Mouse (Mus musculus) liver, embryonic 14.5 days (tissue): ENCODE results near the gene Olfr10. TPM values are rescaled to one million over a fixed set of nuclear protein-coding genes. Genes with fewer than 3 reads are reported as not detected.

Experiments
- ATAC-seq: fragments of 200-750 bp; cut with Nextera tagmentation; 2 replicates; pipeline ENCODE4 v1.8.0; 2017; ENCODE audit warnings: moderate number of reproducible peaks, mild to moderate bottlenecking, moderate library complexity; ENCODE audit not compliant: insufficient read depth
- DNase-seq, 3 experiments: peaks; one replicate each; pipeline ENCODE4 v3.0.0-alpha.2; 2012 to 2013; ENCODE audit warnings: low read depth in 3 of 3, low spot score in 3 of 3
- H3K27ac ChIP-seq: fragments of 300-500 bp; sonication (generic); 2 replicates; pipeline ENCODE4 v1.5.1; 2014; ENCODE audit warnings: moderate library complexity, mild to moderate bottlenecking, control low read depth, inconsistent platforms
- H3K27me3 ChIP-seq: fragments of 300-500 bp; sonication (generic); 2 replicates; pipeline ENCODE4 v1.6.1; 2014; ENCODE audit warnings: mild to moderate bottlenecking, low read length, moderate library complexity; ENCODE audit not compliant: control insufficient read depth, insufficient read depth
- H3K36me3 ChIP-seq: fragments of 300-500 bp; sonication (generic); replicated peaks from 2 replicates; pipeline ENCODE4 v1.6.1; 2014; ENCODE audit warnings: low read depth; ENCODE audit not compliant: control insufficient read depth, insufficient read depth
- H3K4me1 ChIP-seq, 2 experiments: fragments of 200-500 bp in 1 of 2; fragments of 300-500 bp in 1 of 2; sonication (generic) in 1 of 2; replicated peaks; 2 replicates each; pipeline ENCODE4 v1.6.1; 2012 to 2014; ENCODE audit warnings: antibody characterized with exemption in 1 of 2, inconsistent platforms in 1 of 2, low read length in 1 of 2; ENCODE audit not compliant: control insufficient read depth in 2 of 2, insufficient read depth in 2 of 2
- H3K4me2 ChIP-seq: fragments of 300-500 bp; sonication (generic); 2 replicates; pipeline ENCODE4 v1.6.1; 2014; ENCODE audit warnings: low read depth, mild to moderate bottlenecking, control low read depth, moderate library complexity
- H3K4me3 ChIP-seq, 2 experiments: fragments of 200-500 bp in 1 of 2; fragments of 300-500 bp in 1 of 2; sonication (generic) in 1 of 2; 2 replicates each; pipeline ENCODE4 v1.5.1; 2012 to 2014; ENCODE audit warnings: low read depth in 2 of 2, low read length in 2 of 2, mild to moderate bottlenecking in 2 of 2, control low read depth in 1 of 2, inconsistent platforms in 1 of 2, moderate library complexity in 1 of 2; ENCODE audit not compliant: insufficient read depth in 1 of 2
- H3K9ac ChIP-seq: fragments of 300-500 bp; sonication (generic); replicated peaks from 2 replicates; pipeline ENCODE4 v1.6.1; 2014; ENCODE audit warnings: mild to moderate bottlenecking, control low read depth, moderate library complexity
- H3K9me3 ChIP-seq: fragments of 300-500 bp; sonication (generic); 2 replicates; pipeline ENCODE4 v1.6.1; 2016; ENCODE audit warnings: low read length, mixed read lengths; ENCODE audit not compliant: control insufficient read depth
- CTCF ChIP-seq: IDR thresholded peaks from 2 replicates; pipeline ENCODE4 v1.5.1; 2016; ENCODE audit warnings: antibody characterized with exemption, low read depth, control low read depth
- EP300 ChIP-seq: IDR thresholded peaks from 2 replicates; pipeline ENCODE4 v1.6.1; 2016; ENCODE audit warnings: antibody characterized with exemption, low read depth
- WGBS: fragments of 180-500 bp; shearing (Covaris S2); extraction: QIAGEN DNeasy Blood & Tissue Kit; methylation state at CpG from one replicate; pipeline ENCODE4 v1.1.7; 2014; ENCODE audit not compliant: insufficient replicate concordance; 5-methylcytosine and 5-hydroxymethylcytosine counted together
- polyA plus RNA-seq, 2 experiments: library from polyadenylated mRNA; depleted of rRNA in 1 of 2; stranded (reverse) in 1 of 2; unstranded in 1 of 2; fragments of >200 nt; fragmentation: Nextera tagmentation in 1 of 2; extraction: Ambion mirVana in 1 of 2; gene quantifications; 2 replicates each; pipeline versions ENCODE4 v1.2.1 to v1.2.3; 2012 to 2014

The Olfr10 gene
- polyA plus RNA-seq (2012; rRNA removed) (not detected in 2 replicates), polyA plus RNA-seq (2014; fragmentation: Nextera tagmentation; extraction: Ambion mirVana) (not detected in 2 replicates)

DNA sequence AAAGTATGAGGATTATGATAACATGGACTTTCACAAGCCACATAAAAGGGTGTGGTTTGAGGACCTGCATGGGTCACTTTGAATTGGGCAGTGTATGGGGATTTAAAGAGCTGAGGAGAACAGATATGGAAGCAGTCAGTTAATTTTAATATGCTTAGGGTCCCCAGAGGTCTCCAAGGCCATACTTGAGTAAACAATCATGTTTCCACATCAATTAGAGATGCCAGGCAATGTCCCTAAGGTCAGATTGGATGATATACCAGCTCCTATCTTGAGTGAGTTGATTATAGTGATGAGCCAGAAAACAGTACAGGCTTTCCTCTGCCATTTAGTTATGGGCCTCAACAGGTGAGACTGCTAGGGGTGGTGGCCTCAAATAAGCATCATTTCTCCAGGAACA is at the start of gene Olfr10:
Olfr10 (plus strand) TSS at position 301 of the 400 bp plus-strand sequence.
- Histone ChIP-seq H3K4me3 (no peak within 1 kb of the TSS), H3K9ac (no peak within 1 kb of the TSS), H3K9me3 (no peaks in the 10 kb centered on the region), H3K4me2 (no peak within 1 kb of the TSS), H3K4me1 (no peaks in the 10 kb centered on the region), H3K36me3 (no peaks in the 10 kb centered on the region), H3K27ac (no peak within 1 kb of the TSS), H3K27me3 (no peaks in the 10 kb centered on the region)
- no peak for ATAC-seq
- TF ChIP-seq CTCF (no peak), EP300 (no peak)
- DNase-seq, result no peak

DNA sequence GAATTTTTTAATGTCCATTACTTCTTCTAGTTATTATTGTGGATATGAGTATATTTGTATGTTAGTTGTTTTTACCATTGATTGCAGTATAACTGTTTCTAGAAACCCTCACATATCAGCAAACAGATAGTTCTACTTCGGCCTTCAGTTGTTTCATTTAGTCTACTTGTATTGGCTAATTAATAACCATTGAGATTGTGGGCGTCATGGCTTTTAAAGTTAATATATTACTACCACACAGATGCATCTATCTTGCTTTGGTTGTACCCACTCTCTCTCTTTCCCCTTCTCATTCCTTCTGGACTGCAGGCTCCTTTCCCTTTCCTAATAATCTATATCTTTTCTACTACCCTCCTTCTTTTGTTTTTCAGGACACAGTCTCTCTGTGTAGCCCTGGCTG is 45.2 kb upstream of the Olfr10 start:
- no peaks in the 10 kb centered on the region for H3K4me1 ChIP-seq
- no peak overlapping the region for H3K9ac ChIP-seq
- no peak for ATAC-seq
- no peaks in the 10 kb centered on the region for H3K9me3 ChIP-seq
- H3K27me3 ChIP-seq, result no peaks in the 10 kb centered on the region
- no peak for TF ChIP-seq EP300
- no peak for TF ChIP-seq CTCF
- no peak overlapping the region for H3K27ac ChIP-seq
- no peak for DNase-seq
- no peak overlapping the region for H3K4me3 ChIP-seq
- 65% methylated on average over 2 of the region's 2 CpGs for WGBS
- H3K4me2 ChIP-seq, result no peak overlapping the region
- H3K36me3 ChIP-seq, result peaks cover 40% of the 10 kb centered on the region

DNA sequence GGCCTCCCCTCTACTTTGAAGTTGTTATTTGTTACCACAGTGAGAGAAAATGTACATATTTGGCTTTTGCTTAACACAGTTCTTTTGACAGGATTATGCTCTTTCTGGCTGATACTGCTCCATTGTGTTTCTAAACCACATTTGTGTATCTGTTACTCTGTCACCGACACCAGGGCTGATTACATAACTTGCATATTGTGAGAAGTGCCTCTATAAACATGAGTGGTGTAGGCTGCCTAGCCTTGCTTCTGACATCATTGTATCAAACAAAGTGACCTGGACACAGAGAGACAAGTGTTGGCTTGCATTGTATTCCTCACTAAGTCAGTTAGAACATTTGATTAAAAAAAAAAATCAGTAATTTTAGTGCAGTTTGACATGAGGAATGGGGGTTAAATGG is 44.7 kb upstream of the Olfr10 start:
- DNase-seq (no peak), ATAC-seq (no peak)
- H3K27ac ChIP-seq, result no peak overlapping the region
- H3K9ac ChIP-seq, result no peak overlapping the region
- no peak for TF ChIP-seq EP300
- TF ChIP-seq CTCF, result no peak
- 40% methylated on average over 1 of the region's 1 CpGs for WGBS
- H3K4me3 ChIP-seq, result no peak overlapping the region
- H3K27me3 ChIP-seq, result no peaks in the 10 kb centered on the region
- H3K4me2 ChIP-seq, result no peak overlapping the region
- peaks cover 36% of the 10 kb centered on the region for H3K36me3 ChIP-seq
- no peaks in the 10 kb centered on the region for H3K9me3 ChIP-seq
- H3K4me1 ChIP-seq, result no peaks in the 10 kb centered on the region

DNA sequence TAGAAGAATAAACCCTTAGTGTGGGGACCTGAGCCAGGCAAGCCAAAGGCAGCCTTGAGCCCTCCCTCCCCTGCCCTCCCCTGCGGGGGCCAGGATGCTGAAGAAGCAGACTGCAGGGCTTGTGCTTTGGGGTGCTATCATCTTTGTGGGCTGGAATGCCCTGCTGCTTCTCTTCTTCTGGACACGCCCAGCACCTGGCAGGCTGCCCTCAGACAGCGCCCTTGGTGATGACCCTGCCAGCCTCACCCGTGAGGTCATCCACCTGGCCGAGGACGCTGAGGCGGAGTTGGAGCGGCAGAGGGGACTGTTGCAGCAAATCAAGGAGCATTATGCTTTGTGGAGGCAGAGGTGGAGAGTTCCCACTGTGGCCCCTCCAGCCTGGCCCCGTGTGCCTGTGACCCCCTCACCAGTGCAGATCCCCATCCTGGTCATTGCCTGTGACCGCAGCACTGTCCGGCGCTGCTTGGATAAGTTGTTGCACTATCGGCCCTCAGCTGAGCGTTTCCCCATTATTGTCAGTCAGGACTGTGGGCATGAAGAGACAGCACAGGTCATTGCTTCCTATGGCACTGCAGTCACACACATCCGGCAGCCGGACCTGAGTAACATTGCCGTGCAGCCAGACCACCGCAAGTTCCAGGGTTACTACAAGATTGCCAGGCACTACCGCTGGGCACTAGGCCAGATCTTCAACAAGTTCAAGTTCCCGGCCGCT is 43.8 kb upstream of the Olfr10 start:
- Histone ChIP-seq H3K4me3 (no peak overlapping the region), H3K27me3 (no peaks in the 10 kb centered on the region), H3K9me3 (no peaks in the 10 kb centered on the region), H3K9ac (no peak overlapping the region), H3K4me2 (no peak overlapping the region), H3K27ac (no peak overlapping the region), H3K4me1 (no peaks in the 10 kb centered on the region), H3K36me3 (peaks cover 31% of the 10 kb centered on the region)
- TF ChIP-seq CTCF, result no peak
- TF ChIP-seq EP300, result no peak
- 0 out of 2 replicates have a peak, but pooled peaks have one; percentile 14 for ATAC-seq
- no peak for DNase-seq
- WGBS, result 91% methylated on average over 21 of the region's 21 CpGs

DNA sequence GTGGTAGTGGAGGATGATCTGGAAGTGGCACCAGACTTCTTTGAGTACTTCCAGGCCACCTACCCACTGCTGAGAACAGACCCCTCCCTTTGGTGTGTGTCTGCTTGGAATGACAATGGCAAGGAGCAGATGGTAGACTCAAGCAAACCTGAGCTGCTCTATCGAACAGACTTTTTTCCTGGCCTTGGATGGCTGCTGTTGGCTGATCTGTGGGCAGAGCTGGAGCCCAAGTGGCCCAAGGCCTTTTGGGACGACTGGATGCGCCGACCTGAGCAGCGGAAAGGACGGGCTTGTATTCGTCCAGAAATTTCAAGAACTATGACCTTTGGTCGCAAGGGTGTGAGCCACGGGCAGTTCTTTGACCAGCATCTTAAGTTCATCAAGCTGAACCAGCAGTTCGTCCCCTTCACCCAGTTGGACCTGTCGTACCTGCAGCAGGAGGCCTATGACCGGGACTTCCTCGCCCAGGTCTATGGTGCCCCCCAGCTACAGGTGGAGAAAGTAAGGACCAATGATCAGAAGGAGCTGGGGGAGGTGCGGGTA is 43.2 kb upstream of the Olfr10 start:
- H3K36me3 ChIP-seq, result peaks cover 31% of the 10 kb centered on the region
- H3K4me3 ChIP-seq, result no peak overlapping the region
- H3K27me3 ChIP-seq, result no peaks in the 10 kb centered on the region
- no peak overlapping the region for H3K27ac ChIP-seq
- 0 out of 4 replicates have a peak, but pooled peaks cover 0 to 3% of the 10 kb centered on the region in 2 experiments for H3K4me1 ChIP-seq
- no peak overlapping the region for H3K9ac ChIP-seq
- 85% methylated on average over 14 of the region's 14 CpGs for WGBS
- DNase-seq (no peak), ATAC-seq (no peak)
- H3K9me3 ChIP-seq, result no peaks in the 10 kb centered on the region
- TF ChIP-seq EP300 (no peak), CTCF (no peak)
- H3K4me2 ChIP-seq, result no peak overlapping the region
